Mouse (Mus musculus): ENCODE results near the gene Rhbdf1.
A peak's percentile ranks its signal among the peaks of the same experiment; 100 is the strongest.

DNA sequence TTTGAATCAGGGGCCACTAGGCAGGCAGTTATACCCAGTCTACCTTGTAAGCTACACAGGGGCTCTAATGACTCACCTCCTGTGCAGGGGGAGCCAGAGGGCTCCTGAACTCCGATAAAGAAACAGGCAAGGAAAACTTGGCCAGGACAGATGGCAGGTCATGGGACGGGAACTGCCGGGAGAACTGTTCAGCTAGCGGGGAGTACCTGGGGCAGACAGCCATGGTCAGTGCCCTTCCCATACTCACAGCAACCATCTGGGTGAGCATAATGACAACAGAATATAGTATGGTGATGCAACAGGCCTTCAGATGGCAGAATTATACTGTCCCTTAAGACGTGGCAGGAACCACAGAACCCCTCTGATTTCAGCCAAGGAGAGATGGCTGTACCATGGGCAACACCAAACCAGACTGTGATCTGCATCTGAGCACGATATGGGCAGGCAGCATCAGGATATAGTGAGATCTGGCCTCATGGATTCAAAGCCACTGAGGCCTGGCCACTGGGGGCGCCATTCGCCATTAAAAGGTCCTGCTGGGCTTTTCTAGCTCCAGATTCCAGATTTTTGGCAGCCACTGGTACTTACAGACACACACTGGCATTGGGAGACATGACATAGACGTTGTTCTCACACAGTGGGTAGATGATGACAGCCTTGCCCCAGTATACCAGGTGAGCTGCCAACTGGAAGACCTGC lies 14.8 kb upstream of the Rhbdf1 start:
- TF ChIP-seq CTCF (IDR thresholded peaks at IDR 0.05; ENCODE audit: low read depth, low read length) (peak; percentile 46), GATA1 (IDR thresholded peaks at IDR 0.05; ENCODE audit: borderline replicate concordance, low read length) (no peak), GATA2 (IDR thresholded peaks at IDR 0.05; ENCODE audit: borderline replicate concordance, low read depth, low read length) (no peak), POLR2AphosphoS5 (IDR thresholded peaks at IDR 0.05; ENCODE audit: insufficient replicate concordance, low read depth, low read length) (no peak), TAL1 (conservative IDR thresholded peaks at IDR 0.05; ENCODE audit: low read depth, low read length) (no peak)

All from G1E (cell line).